Mouse (Mus musculus): Measurements from ENCODE around the gene Lamp1. TPM values are rescaled to one million over a fixed set of nuclear protein-coding genes. Genes with fewer than 3 reads are reported as not detected.
"Not testable (repeated sequence)": the region's sequence is repeated elsewhere in the genome, so short reads cannot be mapped to it uniquely, and the experiment has no call there.

The Lamp1 gene
- 290 and 334 TPM in 2 replicates for polyA plus RNA-seq (2016; fragmentation: Nextera tagmentation; extraction: Ambion mirVana)

DNA sequence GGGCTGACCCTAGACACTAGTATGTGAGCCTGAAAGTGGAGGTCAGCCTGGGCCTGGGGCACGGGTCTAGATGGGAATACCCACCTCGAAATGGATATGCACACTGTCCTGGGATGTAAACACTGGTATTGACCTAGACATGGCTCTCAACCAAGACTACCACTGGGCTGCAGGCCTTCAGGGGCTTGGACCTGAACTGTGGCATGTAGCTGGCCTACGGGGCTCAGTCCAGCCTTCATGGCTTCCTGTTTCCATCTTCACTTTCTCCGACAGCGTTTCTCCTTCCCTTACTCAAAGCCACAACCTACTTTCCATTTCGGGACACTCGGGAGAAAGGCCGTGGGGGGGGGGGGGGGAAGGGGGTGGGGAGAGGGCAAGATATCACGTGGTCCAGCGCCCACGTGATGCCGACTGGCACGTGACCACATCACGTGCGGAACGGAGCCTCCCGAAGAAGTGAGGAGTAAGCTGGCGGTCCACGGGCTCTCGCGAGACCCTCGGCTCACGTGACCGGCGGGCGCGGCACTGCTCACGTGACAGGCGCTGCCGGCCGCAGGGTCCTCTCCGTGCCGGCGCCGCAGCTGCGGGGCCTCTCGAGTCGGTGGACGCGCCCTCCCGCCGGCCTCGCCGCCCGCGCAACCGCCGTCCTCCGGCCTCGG, at the start of gene Lamp1:
TSS of gene Lamp1 (plus strand) at position 444 of the 659 bp plus-strand sequence.
- Histone ChIP-seq H3K27me3 (ENCODE audit: insufficient read depth, poor library complexity, severe bottlenecking) (no peaks in the 10 kb centered on the region), H3K27ac (peak within 1 kb of the TSS; percentile 91), H3K4me3 (peak within 1 kb of the TSS; percentile 100), H3K4me1 (peaks cover 32% of the 10 kb centered on the region), H3K36me3 (no peaks in the 10 kb centered on the region; the same call in 1 of the 2 replicates), H3K9me3 (no peaks in the 10 kb centered on the region)
- DNase-seq (ENCODE audit: low spot score): peak; percentile 98
- under 1% methylated on average over 48 of the region's 50 CpGs for WGBS

DNA sequence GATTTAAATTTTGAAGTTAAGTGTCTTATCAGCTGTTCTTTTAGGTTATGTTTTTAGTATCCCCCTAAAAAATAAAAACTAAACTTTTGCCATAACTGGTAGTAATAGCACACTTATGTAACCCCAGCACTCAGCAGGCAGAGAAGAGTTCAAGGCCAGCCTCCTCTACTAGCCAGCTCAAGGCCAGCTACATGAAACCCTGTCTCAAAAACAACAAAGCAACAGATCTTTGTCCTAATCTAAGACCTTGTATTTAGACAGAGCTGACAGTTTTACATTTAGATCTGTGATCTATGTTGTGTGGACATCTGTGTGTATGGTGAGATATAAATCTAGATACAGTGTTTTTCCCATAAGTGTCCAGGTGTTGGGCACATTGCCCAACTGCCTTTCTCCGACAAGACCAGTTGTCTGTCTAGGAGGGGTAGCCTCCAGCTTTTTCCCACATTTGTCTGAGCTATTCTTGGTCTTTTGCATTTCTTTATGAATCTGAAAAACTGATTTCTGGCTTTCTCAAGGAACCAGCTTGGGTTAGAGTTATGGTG, 49.5 kb upstream of the Lamp1 start:
- Histone ChIP-seq H3K27ac (no peak overlapping the region), H3K9me3 (no peaks in the 10 kb centered on the region), H3K36me3 (peaks cover 23% of the 10 kb centered on the region), H3K27me3 (ENCODE audit: insufficient read depth, poor library complexity, severe bottlenecking) (no peaks in the 10 kb centered on the region), H3K4me3 (no peak overlapping the region), H3K4me1 (peaks cover 50% of the 10 kb centered on the region)
- WGBS: 86% methylated on average over 1 of the region's 1 CpGs
- no peak for DNase-seq (ENCODE audit: low spot score)

DNA sequence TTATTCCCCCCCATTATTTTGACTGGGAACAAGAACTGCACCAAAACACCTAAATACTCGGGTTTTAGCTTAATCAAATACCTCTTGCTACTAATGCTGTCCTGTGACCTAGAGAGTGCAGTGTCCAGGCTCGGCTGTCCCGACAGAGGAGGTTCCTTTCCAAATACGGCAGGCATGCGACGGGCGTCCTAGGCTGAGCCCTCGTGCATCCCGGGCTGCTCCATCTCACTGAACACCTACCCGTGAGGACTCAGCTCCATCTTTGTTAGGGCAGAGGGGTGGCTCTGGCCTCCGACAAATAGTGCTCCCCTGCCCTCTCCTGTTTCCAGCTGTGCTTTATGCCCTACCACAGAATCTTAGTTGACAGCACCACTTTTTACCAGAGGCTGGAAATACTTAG, 47.0 kb upstream of the Lamp1 start:
- no peak for DNase-seq (ENCODE audit: low spot score)
- Histone ChIP-seq H3K4me1 (peaks cover 44% of the 10 kb centered on the region), H3K27ac (no peak overlapping the region; the same call in 1 of the 2 replicates), H3K9me3 (no peaks in the 10 kb centered on the region), H3K4me3 (no peak overlapping the region), H3K27me3 (ENCODE audit: insufficient read depth, poor library complexity, severe bottlenecking) (no peaks in the 10 kb centered on the region), H3K36me3 (peaks cover 32% of the 10 kb centered on the region)
- WGBS: 65% methylated on average over 11 of the region's 11 CpGs

DNA sequence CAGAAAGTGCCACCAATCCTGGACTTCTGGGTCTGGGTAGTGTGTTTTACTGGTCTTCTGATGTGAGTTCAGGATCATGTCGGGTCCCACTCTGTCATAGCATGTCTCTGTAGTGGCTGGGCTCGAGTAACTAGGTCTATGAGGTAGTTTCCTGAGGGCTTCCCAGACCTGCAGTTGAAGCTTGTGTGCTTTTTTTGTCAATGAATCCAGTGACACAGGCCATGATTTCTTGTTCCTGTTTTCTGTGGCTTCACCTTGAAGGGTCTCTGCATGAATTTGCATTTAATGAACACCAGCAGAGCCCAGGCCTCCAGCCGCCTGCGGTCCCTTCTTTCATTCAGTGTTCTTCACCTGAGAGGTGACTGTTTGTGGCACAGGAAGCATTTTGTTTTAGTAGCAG, 45.7 kb upstream of the Lamp1 start:
- no peaks in the 10 kb centered on the region for H3K27me3 ChIP-seq (ENCODE audit: insufficient read depth, poor library complexity, severe bottlenecking)
- 90% methylated on average over 4 of the region's 4 CpGs for WGBS
- H3K27ac ChIP-seq: no peak overlapping the region; the same call in 1 of the 2 replicates
- no peaks in the 10 kb centered on the region for H3K9me3 ChIP-seq
- H3K36me3 ChIP-seq: peaks cover 35% of the 10 kb centered on the region
- H3K4me1 ChIP-seq: peaks cover 32% of the 10 kb centered on the region
- no peak overlapping the region for H3K4me3 ChIP-seq
- no peak for DNase-seq (ENCODE audit: low spot score)

DNA sequence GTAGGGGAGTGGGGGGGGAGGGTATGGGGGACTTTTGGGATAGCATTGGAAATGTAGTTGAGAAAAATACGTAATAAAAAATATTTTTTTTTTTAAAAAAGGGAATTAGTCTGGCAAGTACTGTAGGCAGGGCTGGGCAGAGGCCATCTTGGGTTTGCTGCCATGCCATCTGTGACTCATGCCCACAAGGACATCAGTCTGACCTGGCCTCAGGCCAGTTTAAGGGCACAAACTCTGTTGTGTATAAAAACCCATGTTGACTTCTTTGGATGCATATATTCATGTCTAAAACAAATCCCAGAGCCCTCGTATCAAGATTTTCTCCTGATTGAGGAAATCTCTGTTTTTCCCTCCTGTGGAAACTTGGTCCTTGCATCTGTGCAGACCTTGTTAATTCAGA, 41.9 kb upstream of the Lamp1 start:
- Histone ChIP-seq H3K4me3 (no peak overlapping the region), H3K36me3 (peaks cover 54% of the 10 kb centered on the region), H3K4me1 (peaks cover 22% of the 10 kb centered on the region; the same call in 1 of the 2 replicates), H3K27me3 (ENCODE audit: insufficient read depth, poor library complexity, severe bottlenecking) (no peaks in the 10 kb centered on the region), H3K9me3 (no peaks in the 10 kb centered on the region), H3K27ac (no peak overlapping the region)
- no peak for DNase-seq (ENCODE audit: low spot score)
- WGBS: 91% methylated on average over 2 of the region's 2 CpGs

DNA sequence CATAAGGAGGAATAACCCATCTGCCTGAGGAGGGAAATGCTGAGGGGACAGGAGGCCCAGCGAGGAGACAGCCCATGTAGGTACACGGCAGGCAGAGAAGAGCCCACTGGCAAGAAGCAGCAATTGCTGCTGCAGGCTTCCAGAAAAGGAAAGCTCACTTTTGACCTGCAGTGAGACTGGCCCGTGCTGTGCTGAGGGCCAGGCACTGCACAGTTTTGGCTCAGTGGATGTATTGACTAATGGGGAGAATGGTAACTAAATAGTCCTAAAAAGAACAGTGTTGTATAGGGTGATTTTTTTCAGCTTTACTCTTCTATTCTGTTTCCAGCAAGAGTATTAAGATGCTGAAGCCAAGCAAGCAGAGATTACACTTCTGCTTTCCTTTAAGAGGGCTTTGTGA, 40.4 kb upstream of the Lamp1 start:
- Histone ChIP-seq H3K36me3 (peaks cover 61% of the 10 kb centered on the region), H3K27me3 (ENCODE audit: insufficient read depth, poor library complexity, severe bottlenecking) (no peaks in the 10 kb centered on the region), H3K4me3 (no peak overlapping the region), H3K27ac (no peak overlapping the region), H3K4me1 (peaks cover 32% of the 10 kb centered on the region), H3K9me3 (no peaks in the 10 kb centered on the region)
- no peak for DNase-seq (ENCODE audit: low spot score)
- WGBS: 77% methylated on average over 3 of the region's 3 CpGs

DNA sequence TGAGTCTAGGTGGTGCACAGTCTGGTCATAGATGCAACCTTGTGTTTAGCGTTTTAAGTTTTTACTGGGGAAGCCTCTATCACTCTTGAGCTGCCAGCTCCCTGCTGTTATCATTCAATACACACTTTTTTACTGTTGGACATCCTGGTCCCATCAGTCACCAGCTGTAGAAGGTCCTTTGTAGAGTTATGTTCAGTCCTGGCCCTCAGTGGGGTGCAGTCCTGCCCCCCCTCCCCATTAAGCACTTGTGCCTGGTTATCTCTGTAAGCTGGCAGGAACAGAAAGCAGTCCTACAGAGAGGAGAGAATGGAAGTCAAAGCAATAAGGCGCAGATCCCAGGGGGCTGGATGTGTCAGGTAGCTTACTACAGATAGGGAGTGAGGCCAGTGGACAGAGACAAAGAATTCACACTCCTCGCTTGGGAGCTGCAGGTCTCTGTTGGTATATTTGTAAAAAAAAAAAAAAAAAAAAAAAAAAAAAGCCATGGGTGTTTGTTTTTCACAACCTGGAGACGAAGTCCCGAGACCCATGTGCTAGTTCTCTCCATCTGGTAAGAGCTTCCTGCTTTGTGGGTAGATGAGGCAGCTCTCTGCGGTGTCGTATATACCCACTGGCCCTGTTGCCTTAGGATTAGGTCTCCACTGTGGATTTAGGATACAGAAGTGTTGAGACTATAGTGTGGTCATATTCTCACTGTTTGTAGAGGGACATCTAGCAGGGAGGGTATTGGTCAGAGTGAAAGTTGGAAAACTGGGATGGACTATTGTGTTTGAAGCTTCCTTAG, 37.9 kb upstream of the Lamp1 start:
- Histone ChIP-seq H3K4me3 (no peak overlapping the region), H3K4me1 (peaks cover 32% of the 10 kb centered on the region), H3K36me3 (peaks cover 70% of the 10 kb centered on the region), H3K27me3 (ENCODE audit: insufficient read depth, poor library complexity, severe bottlenecking) (no peaks in the 10 kb centered on the region), H3K9me3 (no peaks in the 10 kb centered on the region), H3K27ac (peak overlapping the region; percentile 36; the same call in 1 of the 2 replicates)
- WGBS: 62% methylated on average over 7 of the region's 7 CpGs
- peak; percentile 79 for DNase-seq (ENCODE audit: low spot score)

DNA sequence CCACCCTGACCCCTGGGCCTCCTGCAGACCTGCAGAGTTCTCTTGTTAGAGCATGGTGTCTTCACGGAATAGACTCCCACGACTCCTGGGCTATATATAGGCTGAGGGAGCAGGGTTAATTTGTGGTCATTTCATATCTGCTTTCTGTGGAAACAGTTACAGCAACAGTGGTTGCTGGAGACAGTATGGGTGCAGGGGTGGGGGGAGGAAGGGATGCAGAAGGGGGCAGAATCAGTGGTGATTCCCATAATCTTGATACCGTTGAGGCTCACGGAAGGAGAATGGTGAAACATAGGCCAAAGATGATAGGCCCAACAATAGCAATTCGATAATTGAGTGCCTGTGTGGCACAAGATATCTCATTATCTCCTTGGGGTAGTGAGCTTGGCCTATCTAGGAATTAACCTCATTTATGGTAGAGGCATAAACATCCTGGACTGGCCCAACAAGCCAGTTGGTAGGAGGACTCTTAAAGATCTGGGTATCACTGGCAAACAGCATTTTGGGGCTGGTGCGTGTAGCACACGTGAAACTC, 36.0 kb upstream of the Lamp1 start:
- no peak overlapping the region for H3K4me3 ChIP-seq
- H3K4me1 ChIP-seq: peaks cover 32% of the 10 kb centered on the region
- 70% methylated on average over 7 of the region's 7 CpGs for WGBS
- H3K27ac ChIP-seq: no peak overlapping the region
- no peaks in the 10 kb centered on the region for H3K9me3 ChIP-seq
- no peaks in the 10 kb centered on the region for H3K27me3 ChIP-seq (ENCODE audit: insufficient read depth, poor library complexity, severe bottlenecking)
- DNase-seq (ENCODE audit: low spot score): no peak
- peaks cover 81% of the 10 kb centered on the region for H3K36me3 ChIP-seq

DNA sequence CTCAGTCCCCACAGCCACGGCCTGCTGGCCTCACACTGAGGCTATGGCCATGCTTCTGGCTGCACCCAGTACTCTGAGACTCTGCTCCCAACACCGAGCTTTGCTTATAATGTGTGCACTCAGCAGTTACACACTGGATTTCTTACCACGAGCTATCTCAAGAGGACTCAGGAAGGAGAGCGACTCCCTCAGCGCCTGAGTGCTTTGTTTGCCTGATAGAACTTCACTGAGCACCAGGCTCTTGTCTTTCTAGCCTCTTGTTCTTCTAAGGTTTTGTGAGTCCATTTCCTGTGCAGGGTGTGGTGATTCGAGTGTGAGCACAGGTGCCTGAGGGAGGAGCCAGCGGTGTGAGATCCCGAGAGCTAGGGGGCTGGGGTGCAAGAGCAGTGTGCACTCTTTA, 34.1 kb upstream of the Lamp1 start:
- WGBS: 88% methylated on average over 8 of the region's 8 CpGs
- H3K4me3 ChIP-seq: no peak overlapping the region
- no peaks in the 10 kb centered on the region for H3K27me3 ChIP-seq (ENCODE audit: insufficient read depth, poor library complexity, severe bottlenecking)
- no peaks in the 10 kb centered on the region for H3K9me3 ChIP-seq
- no peak overlapping the region for H3K27ac ChIP-seq
- peaks cover 81% of the 10 kb centered on the region for H3K36me3 ChIP-seq
- H3K4me1 ChIP-seq: peaks cover 20% of the 10 kb centered on the region
- DNase-seq (ENCODE audit: low spot score): no peak

DNA sequence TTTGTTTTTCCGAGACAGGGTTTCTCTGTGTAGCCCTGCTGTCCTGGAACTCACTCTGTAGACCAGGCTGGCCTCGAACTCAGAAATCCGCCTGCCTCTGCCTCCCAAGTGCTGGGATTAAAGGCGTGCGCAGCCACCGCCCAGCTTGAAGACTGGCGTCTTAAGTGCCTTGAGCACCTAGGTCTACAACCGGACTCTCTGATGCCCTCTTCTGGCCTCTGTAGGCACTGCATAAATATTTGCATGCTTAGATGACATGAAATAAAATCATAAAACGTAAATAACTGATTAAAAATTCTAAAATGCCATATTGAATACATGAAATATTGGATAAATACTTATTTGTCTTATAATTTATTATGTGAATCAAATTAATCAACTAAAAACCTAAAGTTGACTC, 26.7 kb upstream of the Lamp1 start:
- H3K9me3 ChIP-seq; H3K27me3 ChIP-seq (ENCODE audit: insufficient read depth, poor library complexity, severe bottlenecking); H3K27ac ChIP-seq; DNase-seq (ENCODE audit: low spot score); H3K4me1 ChIP-seq; H3K4me3 ChIP-seq: not testable (repeated sequence)
- H3K36me3 ChIP-seq: peaks cover 93% of the 10 kb centered on the region
- 70% methylated on average over 9 of the region's 9 CpGs for WGBS

DNA sequence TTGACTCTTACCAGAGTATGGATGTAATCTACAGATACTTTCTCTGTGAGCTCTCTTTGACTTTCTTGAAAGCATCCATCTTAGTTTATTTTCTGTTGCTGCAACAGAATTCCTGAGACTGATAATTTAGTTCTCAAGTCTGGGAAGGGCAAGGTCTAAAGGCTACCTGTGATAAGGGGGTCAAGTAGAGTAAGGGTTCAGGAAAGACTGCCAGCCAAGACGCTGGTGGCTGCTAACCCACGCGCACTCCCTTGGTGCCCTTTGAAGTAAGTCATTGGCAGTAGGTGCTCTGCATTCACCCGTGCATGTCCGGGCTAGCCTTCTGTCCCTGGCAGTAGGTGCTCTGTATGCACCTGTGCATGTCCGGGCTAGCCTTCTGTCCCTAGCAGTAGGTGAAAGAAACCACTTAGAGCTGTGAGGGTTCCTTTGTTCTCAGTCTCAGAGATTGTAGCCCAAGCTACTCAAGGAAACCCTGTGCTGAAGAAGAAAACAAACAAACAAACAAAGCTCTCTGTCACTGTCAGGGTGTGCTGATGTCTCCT, 19.2 kb upstream of the Lamp1 start:
- H3K27ac ChIP-seq: no peak overlapping the region
- whole genome bisulfite sequencing: 90% methylated on average over 6 of the region's 6 CpGs
- H3K9me3 ChIP-seq: no peaks in the 10 kb centered on the region
- no peak for DNase-seq (ENCODE audit: low spot score)
- peaks cover 99% of the 10 kb centered on the region for H3K36me3 ChIP-seq
- no peaks in the 10 kb centered on the region for H3K27me3 ChIP-seq (ENCODE audit: insufficient read depth, poor library complexity, severe bottlenecking)
- no peak overlapping the region for H3K4me3 ChIP-seq
- H3K4me1 ChIP-seq: no peaks in the 10 kb centered on the region

DNA sequence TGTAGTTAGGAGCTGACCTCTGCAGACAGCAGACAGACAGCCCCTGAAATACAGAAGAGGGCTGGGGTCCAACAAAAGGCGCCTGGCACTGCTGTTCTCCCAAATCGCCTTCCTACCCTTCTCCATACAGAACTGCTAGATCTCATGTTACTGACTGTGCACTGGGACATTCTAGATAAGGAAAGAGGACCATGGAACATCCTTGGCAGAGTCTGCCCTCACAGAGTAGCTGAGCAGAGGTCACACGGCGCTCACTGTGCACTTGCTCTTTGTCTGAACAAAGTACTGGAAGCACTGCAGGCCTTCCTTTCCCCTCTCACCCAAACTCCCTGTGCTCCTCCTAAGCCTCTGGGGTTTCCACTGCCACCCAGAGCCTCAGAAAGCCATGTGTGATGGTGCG, 17.3 kb upstream of the Lamp1 start:
- 91% methylated on average over 5 of the region's 5 CpGs for WGBS
- H3K27ac ChIP-seq: no peak overlapping the region
- H3K4me3 ChIP-seq: no peak overlapping the region
- DNase-seq (ENCODE audit: low spot score): no peak
- H3K4me1 ChIP-seq: no peaks in the 10 kb centered on the region
- no peaks in the 10 kb centered on the region for H3K9me3 ChIP-seq
- peaks cover 99% of the 10 kb centered on the region for H3K36me3 ChIP-seq
- H3K27me3 ChIP-seq (ENCODE audit: insufficient read depth, poor library complexity, severe bottlenecking): no peaks in the 10 kb centered on the region

DNA sequence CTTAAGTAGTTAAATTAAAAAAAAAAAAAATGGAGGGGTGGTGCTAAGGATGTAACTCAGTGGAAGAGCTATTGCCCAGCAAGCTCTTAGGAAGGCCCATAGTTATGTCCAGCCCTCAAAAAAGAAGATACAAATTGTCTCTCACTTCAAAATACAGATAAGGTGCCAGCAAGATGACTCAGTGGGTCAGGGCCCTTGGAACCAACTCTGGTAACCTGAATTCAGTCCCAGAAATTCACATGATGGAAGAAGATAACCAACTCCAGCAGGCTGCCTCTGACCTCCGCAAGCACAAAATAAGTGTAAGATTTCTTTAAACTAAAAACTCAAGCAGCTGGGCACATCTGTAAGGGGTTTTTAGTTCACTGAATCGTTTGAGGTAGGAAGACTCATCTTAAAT, 10.5 kb upstream of the Lamp1 start:
- WGBS: 93% methylated on average over 2 of the region's 2 CpGs
- Histone ChIP-seq H3K9me3 (no peaks in the 10 kb centered on the region), H3K27ac (no peak overlapping the region), H3K27me3 (ENCODE audit: insufficient read depth, poor library complexity, severe bottlenecking) (no peaks in the 10 kb centered on the region), H3K4me1 (no peaks in the 10 kb centered on the region), H3K36me3 (peaks cover 68% of the 10 kb centered on the region), H3K4me3 (no peak overlapping the region)
- DNase-seq (ENCODE audit: low spot score): no peak

Data from heart, embryonic 10.5 days (tissue).